Mouse (Mus musculus): ENCODE data around the gene Supt3. TPM values are rescaled to one million over a fixed set of nuclear protein-coding genes. Genes with fewer than 3 reads are reported as not detected.
A peak's percentile ranks its signal among the peaks of the same experiment; 100 is the strongest.

Gene Supt3
- polyA plus RNA-seq, 1 experiment from 2014 or later, result 7.8 TPM

DNA sequence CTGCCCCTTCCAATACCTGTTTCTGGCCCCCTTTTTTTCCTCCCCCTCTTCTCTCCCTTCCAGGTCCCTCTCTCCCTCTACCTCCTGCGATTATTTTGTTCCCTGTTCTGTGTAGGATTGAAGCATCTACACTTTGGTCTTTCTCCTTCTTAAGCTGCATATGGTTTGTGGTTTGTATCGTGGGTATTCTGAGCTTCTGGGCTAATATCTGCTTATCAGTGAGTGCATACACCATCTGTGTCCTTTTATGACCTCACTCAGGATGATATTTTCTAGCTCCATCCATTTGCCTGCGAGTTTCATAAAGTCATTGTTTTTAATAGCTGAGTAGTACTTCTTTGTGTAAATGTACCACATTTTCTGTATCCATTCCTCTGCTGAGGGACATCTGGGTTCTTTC lies 52.6 kb downstream of the Supt3 start:
- H3K27ac ChIP-seq, result peak overlapping the region; percentile 82
- H3K4me2 ChIP-seq, result peak overlapping the region; percentile 45
- no peaks in the 10 kb centered on the region for H3K36me3 ChIP-seq
- peak overlapping the region; percentile 31; the same call in 1 of the 2 replicates for H3K9ac ChIP-seq
- ATAC-seq (ENCODE audit: low read depth) (no peak), DNase-seq (no peak)
- H3K4me3 ChIP-seq (replicated peaks), result no peak overlapping the region
- H3K27me3 ChIP-seq, result no peaks in the 10 kb centered on the region
- H3K9me3 ChIP-seq (replicated peaks), result no peaks in the 10 kb centered on the region
- WGBS (ENCODE audit: insufficient replicate concordance), result 34% methylated on average over 3 of the region's 3 CpGs
- peaks cover 42% of the 10 kb centered on the region for H3K4me1 ChIP-seq (replicated peaks)

DNA sequence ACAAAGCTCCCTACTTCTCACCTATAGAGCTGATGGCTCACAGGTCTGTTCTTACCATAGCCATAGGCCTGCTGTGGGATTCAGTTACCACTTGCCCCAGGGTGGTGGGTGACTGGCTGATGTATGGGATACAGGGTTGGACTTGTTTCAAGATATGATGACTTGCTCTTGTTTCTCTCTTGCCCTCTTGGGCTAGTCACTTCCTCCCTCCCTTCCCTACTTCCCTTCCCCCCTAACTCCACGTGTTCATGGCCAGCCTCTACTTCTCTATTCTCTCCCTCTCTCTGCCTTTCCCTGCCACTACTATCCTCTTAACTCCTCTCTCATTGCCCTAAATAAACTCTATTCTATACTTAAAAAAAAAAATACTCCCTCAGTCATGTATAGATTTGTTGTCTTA lies 54.2 kb downstream of the Supt3 start:
- Histone ChIP-seq H3K4me3 (replicated peaks) (no peak overlapping the region), H3K27me3 (no peaks in the 10 kb centered on the region), H3K4me2 (no peak overlapping the region), H3K27ac (no peak overlapping the region), H3K9me3 (replicated peaks) (no peaks in the 10 kb centered on the region), H3K36me3 (no peaks in the 10 kb centered on the region), H3K9ac (no peak overlapping the region), H3K4me1 (replicated peaks) (peaks cover 39% of the 10 kb centered on the region)
- WGBS (ENCODE audit: insufficient replicate concordance), result 28% methylated on average over 1 of the region's 1 CpGs
- no peak for DNase-seq
- ATAC-seq (ENCODE audit: low read depth), result no peak

DNA sequence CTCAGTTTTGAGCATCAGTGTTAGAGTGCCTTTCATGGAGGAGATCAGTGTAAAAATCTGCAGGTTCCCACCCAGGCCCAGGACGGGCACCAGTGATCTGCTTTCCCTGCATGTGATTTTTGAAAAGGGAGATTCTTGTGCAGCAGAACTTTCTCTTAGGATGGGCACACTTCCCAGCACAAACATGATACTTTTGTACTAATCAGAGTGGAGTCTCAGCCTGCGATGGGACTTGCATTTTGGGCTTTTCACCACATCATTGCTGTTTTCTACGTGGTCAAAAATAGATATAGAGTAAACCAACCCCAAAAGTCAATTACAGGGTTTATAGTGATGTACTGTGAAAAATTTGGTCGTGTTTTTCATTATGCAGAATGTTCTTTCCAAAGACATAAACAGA lies 65.2 kb downstream of the Supt3 start:
- no peaks in the 10 kb centered on the region for H3K36me3 ChIP-seq
- ATAC-seq (ENCODE audit: low read depth) (no peak), DNase-seq (no peak)
- H3K27ac ChIP-seq, result no peak overlapping the region
- H3K9ac ChIP-seq, result no peak overlapping the region
- H3K4me3 ChIP-seq (replicated peaks), result no peak overlapping the region
- WGBS (ENCODE audit: insufficient replicate concordance), result 62% methylated on average over 4 of the region's 4 CpGs
- H3K27me3 ChIP-seq, result no peaks in the 10 kb centered on the region
- H3K9me3 ChIP-seq (replicated peaks), result no peaks in the 10 kb centered on the region
- H3K4me2 ChIP-seq, result no peak overlapping the region
- H3K4me1 ChIP-seq (replicated peaks), result no peaks in the 10 kb centered on the region

DNA sequence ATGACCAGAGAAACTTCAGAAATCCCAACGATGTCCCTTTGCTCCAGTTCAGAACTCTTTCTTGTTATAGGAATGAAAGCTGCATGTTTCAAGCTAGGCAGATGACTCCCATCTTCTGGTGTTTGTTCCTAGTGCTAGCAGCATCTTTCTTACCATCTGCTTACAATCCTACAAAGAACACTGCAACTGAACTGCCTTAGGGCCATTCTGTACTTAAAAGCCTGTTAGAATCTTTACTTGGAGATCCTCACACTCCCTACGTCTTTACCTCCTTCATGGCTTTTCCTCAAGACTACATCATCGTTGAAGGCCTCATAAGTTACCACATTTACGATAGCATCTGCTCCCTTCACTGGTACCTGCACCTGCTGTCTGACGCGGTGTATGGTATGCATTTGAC lies 86.2 kb downstream of the Supt3 start:
- no peaks in the 10 kb centered on the region for H3K36me3 ChIP-seq
- WGBS (ENCODE audit: insufficient replicate concordance), result 78% methylated on average over 6 of the region's 6 CpGs
- DNase-seq, result no peak

DNA sequence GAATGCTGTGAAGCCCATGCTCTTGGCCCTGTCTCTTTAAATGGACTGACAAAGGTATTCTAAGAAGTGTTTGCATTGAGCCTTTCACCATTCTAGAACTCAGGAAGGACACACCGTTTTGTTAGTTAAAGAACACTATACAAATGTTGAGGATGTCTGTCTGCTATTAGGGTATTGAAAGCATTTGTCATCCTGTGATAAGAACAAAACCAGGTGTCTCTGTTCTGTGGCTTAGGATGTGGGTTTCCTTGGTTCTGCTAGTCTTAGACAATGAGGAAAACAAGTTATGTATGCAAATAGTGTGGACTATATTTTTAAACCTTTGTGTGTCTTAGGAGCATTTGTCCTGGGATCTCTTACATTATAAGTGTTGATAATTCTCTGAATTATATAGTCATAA lies 116.6 kb downstream of the Supt3 start:
- DNase-seq (no peak), ATAC-seq (ENCODE audit: low read depth) (no peak)
- Histone ChIP-seq H3K4me3 (replicated peaks) (no peak overlapping the region), H3K9me3 (replicated peaks) (no peaks in the 10 kb centered on the region), H3K9ac (no peak overlapping the region), H3K27ac (no peak overlapping the region), H3K36me3 (no peaks in the 10 kb centered on the region), H3K4me1 (replicated peaks) (peaks cover 8% of the 10 kb centered on the region), H3K4me2 (no peak overlapping the region), H3K27me3 (no peaks in the 10 kb centered on the region)
- WGBS (ENCODE audit: insufficient replicate concordance), result 13% methylated on average over 1 of the region's 1 CpGs

More for the DNA sequence above, 86.2 kb downstream of the Supt3 start:
- Histone ChIP-seq H3K4me1 (replicated peaks) (no peaks in the 10 kb centered on the region), H3K4me3 (replicated peaks) (no peak overlapping the region), H3K27me3 (no peaks in the 10 kb centered on the region), H3K9me3 (replicated peaks) (no peaks in the 10 kb centered on the region), H3K27ac (no peak overlapping the region), H3K4me2 (no peak overlapping the region), H3K9ac (no peak overlapping the region)
- ATAC-seq (ENCODE audit: low read depth), result no peak

DNA sequence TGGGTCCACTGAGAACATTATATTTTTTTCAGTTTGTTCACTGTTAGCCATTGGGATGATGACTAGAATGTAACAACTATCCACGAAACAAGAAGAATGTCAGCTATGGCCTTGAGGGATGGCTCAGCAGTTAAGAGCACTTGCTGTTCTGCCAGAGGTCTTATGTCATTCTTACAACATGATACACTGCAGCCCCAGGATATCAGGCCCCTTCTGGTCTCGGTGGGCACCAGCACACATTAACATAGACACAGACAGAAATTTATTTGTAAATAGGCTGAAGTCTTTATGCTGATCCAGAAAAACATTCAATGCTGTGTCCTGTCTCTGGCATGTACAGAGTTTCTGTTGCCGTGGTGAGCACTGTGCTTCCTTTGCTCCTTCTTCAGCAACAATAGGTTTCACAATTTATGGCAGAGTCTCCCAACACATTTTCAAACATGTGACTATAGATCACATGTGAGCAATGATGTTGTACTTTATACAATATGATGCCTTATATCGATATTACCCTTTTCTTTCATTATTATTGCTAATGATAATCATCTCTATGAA lies 166.7 kb downstream of the Supt3 start:
- no peak overlapping the region for H3K27ac ChIP-seq
- H3K4me2 ChIP-seq, result no peak overlapping the region
- H3K4me3 ChIP-seq (replicated peaks), result no peak overlapping the region
- H3K4me1 ChIP-seq (replicated peaks), result no peaks in the 10 kb centered on the region
- 66% methylated on average over 4 of the region's 4 CpGs for WGBS (ENCODE audit: insufficient replicate concordance)
- no peaks in the 10 kb centered on the region for H3K9me3 ChIP-seq (replicated peaks)
- no peaks in the 10 kb centered on the region for H3K36me3 ChIP-seq
- ATAC-seq (ENCODE audit: low read depth) (no peak), DNase-seq (no peak)
- no peaks in the 10 kb centered on the region for H3K27me3 ChIP-seq
- H3K9ac ChIP-seq, result no peak overlapping the region

DNA sequence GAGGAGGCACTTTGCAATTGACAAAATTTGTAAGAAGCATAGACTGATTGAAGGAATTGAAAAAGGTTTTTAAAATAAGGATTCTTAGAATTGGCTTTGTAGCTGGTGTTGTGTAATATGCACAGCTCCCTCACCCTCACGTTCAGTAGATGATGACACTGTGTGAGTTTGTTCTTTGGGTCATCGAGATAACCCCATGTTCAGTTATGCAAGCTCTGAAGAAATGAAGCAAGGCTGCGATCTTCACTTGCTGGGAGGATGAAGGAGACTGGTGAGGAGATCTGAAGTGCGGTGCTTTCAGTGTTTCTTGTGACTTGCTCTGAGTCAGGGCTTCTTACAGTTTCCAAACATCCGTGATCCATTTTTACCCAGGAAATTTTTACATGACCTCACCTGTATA lies 168.4 kb downstream of the Supt3 start:
- Histone ChIP-seq H3K9ac (no peak overlapping the region), H3K9me3 (replicated peaks) (no peaks in the 10 kb centered on the region), H3K27me3 (no peaks in the 10 kb centered on the region), H3K4me1 (replicated peaks) (no peaks in the 10 kb centered on the region), H3K36me3 (no peaks in the 10 kb centered on the region), H3K27ac (no peak overlapping the region), H3K4me2 (no peak overlapping the region), H3K4me3 (replicated peaks) (no peak overlapping the region)
- 67% methylated on average over 5 of the region's 5 CpGs for WGBS (ENCODE audit: insufficient replicate concordance)
- ATAC-seq (ENCODE audit: low read depth) (no peak), DNase-seq (no peak)

DNA sequence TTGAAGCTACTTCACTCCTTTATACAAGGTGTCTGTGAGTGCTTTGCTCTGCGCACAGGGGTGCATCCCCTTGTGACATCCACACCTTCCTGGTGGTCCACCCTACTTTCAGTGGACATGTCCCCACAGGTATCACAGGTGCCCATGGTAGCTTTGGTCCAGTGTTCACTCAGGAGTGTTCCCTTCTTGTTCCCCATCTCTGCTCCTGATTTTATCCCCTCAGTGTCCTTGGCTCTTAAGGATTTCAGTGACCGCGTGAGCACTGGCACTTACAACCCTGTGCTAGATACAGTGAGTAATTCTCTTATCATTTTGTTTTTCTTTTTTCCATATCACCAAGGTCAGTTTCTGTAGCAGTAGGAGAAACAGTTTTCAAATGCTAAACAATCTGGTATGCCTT lies 171.4 kb downstream of the Supt3 start:
- H3K9ac ChIP-seq, result no peak overlapping the region
- no peak overlapping the region for H3K27ac ChIP-seq
- no peak overlapping the region for H3K4me3 ChIP-seq (replicated peaks)
- no peak for ATAC-seq (ENCODE audit: low read depth)
- no peaks in the 10 kb centered on the region for H3K4me1 ChIP-seq (replicated peaks)
- H3K36me3 ChIP-seq, result no peaks in the 10 kb centered on the region
- 80% methylated on average over 3 of the region's 3 CpGs for WGBS (ENCODE audit: insufficient replicate concordance)
- no peaks in the 10 kb centered on the region for H3K27me3 ChIP-seq
- DNase-seq, result no peak
- no peaks in the 10 kb centered on the region for H3K9me3 ChIP-seq (replicated peaks)
- no peak overlapping the region for H3K4me2 ChIP-seq

DNA sequence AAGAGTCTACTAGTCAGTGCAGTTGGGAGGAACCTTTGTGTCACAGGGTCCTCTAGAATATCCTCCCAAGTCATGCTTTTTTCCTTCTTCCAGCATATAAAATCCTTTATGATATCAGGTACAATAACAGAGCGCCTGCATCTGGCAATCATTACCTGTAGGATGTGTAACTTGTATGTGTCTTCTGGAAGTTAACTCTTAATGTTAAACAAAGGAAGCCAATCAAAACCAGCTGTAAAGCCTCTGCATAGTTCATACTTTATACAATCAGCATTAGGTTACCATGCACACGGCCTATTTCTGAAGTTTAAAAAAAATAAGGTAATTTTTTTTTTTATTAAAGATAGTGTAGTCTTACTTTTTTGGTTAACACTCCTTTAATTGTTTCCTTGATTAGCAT lies 179.7 kb downstream of the Supt3 start:
- 70% methylated on average over 2 of the region's 2 CpGs for WGBS (ENCODE audit: insufficient replicate concordance)
- Histone ChIP-seq H3K9ac (no peak overlapping the region), H3K9me3 (replicated peaks) (no peaks in the 10 kb centered on the region), H3K36me3 (no peaks in the 10 kb centered on the region), H3K4me2 (no peak overlapping the region), H3K4me1 (replicated peaks) (no peaks in the 10 kb centered on the region), H3K27me3 (no peaks in the 10 kb centered on the region), H3K27ac (no peak overlapping the region), H3K4me3 (replicated peaks) (no peak overlapping the region)
- ATAC-seq (ENCODE audit: low read depth), result no peak
- DNase-seq, result no peak

DNA sequence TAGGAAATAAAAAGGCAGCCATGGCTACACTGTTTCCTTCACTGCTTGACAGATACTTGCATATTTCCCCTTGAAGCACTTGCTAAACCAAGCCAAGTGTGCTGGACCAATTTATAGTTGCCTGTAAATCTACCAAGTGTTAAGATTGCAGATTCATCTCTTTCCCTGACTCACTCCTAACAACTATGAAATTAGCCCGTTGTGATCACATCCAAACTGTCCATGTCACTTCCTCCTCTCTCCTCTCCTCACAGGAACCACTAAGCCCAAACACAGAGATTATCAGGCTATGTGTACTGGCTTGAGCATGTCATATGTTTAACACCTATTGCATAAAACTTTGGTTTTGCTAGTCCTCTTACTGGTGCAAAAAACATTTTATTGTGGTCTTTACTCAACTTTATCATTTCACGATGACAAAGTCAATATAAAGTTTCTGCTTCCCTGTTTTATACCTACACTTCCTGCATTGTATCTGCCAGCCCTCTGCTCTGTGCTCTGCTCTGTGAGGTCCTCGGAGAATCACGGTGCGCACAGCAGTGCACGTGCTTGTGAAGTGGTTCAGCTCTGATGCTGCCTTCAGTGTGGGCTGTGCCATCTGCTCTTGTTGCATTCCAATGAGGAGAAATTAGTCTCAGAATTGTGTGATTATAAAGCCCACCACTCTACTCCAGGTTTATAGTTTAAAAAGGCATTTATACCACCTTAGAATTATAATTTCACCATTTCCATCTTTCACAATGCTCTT lies 186.3 kb downstream of the Supt3 start:
- no peak for DNase-seq
- Histone ChIP-seq H3K36me3 (no peaks in the 10 kb centered on the region), H3K4me3 (replicated peaks) (no peak overlapping the region), H3K27ac (no peak overlapping the region), H3K4me2 (no peak overlapping the region), H3K4me1 (replicated peaks) (no peaks in the 10 kb centered on the region), H3K9me3 (replicated peaks) (no peaks in the 10 kb centered on the region), H3K9ac (no peak overlapping the region), H3K27me3 (no peaks in the 10 kb centered on the region)
- WGBS (ENCODE audit: insufficient replicate concordance), result 66% methylated on average over 6 of the region's 6 CpGs
- ATAC-seq (ENCODE audit: low read depth), result no peak

DNA sequence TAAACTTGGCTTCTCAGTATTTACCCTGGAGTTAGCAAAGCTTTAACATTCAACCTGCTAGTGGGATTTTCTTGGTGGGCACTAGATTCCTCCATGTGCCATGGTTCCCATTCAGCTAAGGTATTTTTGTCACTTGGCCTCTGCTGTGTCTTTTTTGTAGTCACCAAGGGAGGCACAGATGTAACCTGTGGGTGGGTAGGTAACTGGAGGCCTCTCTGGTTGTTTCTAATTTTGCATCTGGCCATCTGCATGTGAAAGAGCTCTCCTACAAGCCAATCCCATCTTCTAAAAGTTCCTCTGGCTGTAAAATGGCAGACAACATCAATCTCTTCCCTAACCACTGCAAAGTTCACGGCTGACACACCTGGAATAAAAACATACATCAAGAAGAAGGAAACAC lies 190.2 kb downstream of the Supt3 start:
- 58% methylated on average over 1 of the region's 1 CpGs for WGBS (ENCODE audit: insufficient replicate concordance)
- H3K27ac ChIP-seq, result no peak overlapping the region
- H3K4me2 ChIP-seq, result no peak overlapping the region
- H3K27me3 ChIP-seq, result no peaks in the 10 kb centered on the region
- no peaks in the 10 kb centered on the region for H3K36me3 ChIP-seq
- ATAC-seq (ENCODE audit: low read depth) (no peak), DNase-seq (no peak)
- no peaks in the 10 kb centered on the region for H3K9me3 ChIP-seq (replicated peaks)
- no peak overlapping the region for H3K9ac ChIP-seq
- no peak overlapping the region for H3K4me3 ChIP-seq (replicated peaks)
- no peaks in the 10 kb centered on the region for H3K4me1 ChIP-seq (replicated peaks)

DNA sequence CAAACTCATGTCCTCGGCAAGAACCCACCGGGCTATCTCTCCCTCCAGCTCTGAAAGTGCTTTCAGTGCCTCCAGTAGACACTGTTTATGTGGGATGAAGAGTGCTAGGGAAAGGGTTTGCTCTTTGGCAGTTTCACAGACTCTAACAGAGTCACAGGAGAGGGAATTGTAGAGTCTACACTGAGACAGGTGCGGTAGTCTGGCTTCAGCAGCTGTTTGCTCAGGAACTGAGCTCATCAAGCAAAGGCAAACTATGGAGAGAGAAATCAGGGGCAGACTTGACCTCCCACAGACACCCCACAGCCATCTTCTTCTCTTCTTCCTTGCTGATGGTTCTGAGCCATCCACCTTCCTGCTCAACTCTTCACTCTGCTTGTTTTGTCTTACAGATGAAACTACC lies 193.3 kb downstream of the Supt3 start:
- H3K4me3 ChIP-seq (replicated peaks), result no peak overlapping the region
- DNase-seq (no peak), ATAC-seq (ENCODE audit: low read depth) (no peak)
- no peak overlapping the region for H3K4me2 ChIP-seq
- no peaks in the 10 kb centered on the region for H3K27me3 ChIP-seq
- WGBS (ENCODE audit: insufficient replicate concordance), result 77% methylated on average over 3 of the region's 3 CpGs
- no peaks in the 10 kb centered on the region for H3K36me3 ChIP-seq
- H3K9me3 ChIP-seq (replicated peaks), result no peaks in the 10 kb centered on the region
- no peak overlapping the region for H3K27ac ChIP-seq
- H3K4me1 ChIP-seq (replicated peaks), result no peaks in the 10 kb centered on the region
- H3K9ac ChIP-seq, result no peak overlapping the region

All from liver, embryonic 13.5 days (tissue).